Mouse (Mus musculus) adrenal gland, adult (tissue): ENCODE data around the gene P4ha2.
"Not testable (repeated sequence)": the region's sequence is repeated elsewhere in the genome, so short reads cannot be mapped to it uniquely, and the experiment has no call there.

Source experiments
- DNase-seq, 2 experiments: peaks; one replicate each; pipeline ENCODE4 v3.0.0; 2022 to 2023; ENCODE audit warnings: low spot score in 1 of 2; ENCODE audit not compliant: inconsistent age in 2 of 2

The P4ha2 gene

DNA sequence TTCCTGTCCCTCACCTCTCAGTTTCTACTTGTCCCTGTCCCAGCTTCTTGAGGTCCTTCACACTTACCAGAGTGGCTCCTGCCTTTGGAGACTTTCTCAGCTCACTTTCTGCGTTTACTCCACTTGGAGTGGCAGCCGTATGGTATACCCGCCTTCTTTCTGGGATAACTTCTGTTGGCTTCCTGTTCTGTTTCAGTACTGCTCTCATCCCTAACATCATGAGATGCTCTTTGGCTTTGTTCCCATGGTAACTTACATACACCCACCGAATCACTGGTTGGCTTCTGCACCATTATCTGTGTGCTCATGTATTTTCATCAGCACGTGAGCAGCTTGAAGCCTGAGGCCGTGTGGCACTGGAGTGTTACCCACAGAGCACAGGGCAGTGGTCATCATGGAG is 30.8 kb downstream of the P4ha2 start:
- DNase-seq, result no peak

DNA sequence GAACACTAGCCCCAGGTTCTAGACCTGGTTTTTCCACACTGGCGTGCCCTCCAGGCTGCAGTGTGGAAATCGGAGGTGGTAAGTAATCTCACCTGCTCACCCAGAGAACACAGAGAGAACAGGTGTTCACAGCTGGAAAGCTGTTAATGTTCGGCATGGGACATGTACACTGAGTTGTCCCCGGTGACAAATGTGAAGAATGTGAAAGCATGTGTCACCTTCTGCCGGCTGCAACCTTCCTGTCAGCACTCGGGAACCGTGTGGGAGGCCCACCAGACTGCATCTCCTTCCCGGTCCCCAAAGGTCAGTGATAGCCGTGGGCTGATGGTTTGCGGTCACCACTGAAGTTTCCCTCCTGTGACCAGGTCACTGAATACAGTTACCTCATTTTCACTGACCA is 32.4 kb downstream of the P4ha2 start:
- DNase-seq, result no peak

DNA sequence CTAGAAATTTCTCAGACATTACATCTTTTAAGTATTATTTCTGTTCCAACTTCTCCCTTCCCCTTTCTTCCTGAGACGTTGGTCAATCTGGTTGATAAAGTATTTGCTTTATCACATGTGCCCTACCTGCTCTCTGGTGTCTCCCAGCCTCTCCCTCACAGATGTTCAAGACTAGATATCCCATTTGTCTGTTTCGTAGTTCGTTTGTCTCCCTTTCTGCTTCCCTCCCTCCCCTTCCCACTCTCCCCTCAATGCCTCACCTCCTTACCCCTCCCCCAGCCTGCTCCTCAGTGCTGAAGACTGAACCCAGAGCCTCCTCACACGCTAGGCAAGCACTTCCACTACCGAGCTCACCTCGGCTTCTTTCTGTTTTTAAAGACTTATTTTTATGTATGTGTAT is 35.0 kb downstream of the P4ha2 start:
- DNase-seq, result no peak

DNA sequence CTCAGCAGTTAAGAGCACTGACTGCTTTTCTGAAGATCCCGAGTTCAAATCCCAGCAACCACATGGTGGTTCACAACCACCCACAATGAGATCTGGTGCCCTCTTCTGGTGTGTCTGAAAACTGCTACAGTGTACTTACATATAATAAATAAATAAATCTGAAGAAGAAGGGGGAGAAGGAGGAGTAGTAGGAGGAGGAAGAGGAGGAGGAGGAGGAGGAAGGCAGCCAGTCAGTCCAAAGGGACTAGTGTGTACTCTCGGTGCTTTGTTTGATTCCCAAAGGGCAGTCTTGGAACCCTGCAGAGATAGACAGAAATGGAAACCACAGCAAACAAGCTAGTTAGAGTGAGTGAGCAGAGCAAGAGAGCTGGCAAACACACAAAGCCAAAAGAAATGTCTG is 40.3 kb downstream of the P4ha2 start:
- DNase-seq, result not testable (repeated sequence)

DNA sequence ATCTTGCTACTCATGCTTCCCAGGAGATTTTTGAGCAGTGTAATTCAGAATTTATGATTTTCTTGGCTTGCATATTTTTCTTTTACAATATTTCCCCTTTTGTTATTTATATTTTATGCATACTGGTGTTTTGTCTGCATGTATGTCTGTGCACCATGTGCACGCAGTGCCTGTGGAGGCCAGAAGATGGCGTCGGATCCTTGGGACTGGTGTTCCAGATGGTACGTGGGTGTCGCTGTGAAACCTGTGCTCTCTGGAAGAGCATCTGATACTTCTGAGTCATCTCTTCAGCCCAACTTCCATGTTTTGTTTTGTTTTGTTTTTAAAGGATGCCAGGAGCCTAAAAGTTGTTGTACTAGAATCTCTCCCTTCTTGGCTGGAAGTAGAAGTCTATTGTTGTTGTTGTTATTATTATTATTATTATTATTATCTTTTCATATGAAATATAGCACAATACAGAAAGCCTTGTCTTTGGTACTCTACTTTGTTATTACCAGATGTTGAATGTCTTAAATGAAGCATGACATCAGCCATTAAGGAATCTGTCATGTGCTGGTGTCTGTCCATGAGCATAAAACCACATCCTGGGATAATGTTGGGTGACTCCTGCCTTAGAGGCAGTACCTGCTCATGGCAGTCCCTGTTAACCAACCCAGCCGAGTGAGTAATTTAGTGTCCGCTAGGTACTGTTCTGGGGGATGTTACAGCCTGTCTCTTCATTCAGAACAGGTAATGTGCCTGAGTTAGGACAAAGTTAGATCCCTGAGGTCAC is 41.5 kb downstream of the P4ha2 start:
- DNase-seq, result no peak

DNA sequence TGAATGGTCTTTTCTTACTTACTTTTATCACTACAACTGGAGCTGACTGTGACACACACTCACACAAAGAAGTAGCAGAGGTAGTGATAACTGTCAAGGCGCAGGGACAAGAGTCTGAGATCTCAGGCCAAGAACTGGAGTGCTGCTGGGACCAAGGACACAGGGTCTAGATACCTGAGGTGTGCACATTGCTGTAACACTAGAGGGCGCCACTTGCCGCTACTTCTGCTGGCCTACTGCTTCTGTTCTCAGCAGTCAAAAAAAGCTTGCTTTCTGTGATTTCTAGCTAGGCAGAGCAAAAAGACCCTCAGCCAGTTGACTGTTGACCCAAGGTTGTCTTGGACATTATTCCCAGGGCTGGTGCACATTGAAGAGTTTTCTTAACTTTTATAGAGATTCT is 45.0 kb downstream of the P4ha2 start:
- peak; percentile 75 to 88 for DNase-seq

DNA sequence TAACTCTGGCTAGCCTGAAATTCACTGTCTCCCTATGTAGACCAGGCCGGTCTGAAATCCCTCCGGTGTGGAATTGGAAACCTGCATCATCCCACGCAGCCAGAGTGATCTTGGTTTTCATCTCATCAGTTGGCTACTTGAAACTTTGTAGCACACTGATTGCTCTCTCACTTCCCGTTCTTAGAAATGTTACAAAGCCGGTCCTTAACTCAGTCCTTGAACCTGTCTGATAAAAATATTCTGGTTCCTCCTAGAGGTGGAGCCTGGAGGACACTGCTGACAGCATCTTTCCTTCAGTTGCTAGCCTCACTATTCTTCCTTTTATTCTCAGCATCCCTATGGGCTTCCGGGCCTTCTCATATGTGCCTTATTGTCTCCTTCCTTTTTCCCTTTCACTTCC is 46.1 kb downstream of the P4ha2 start:
- DNase-seq, result no peak

DNA sequence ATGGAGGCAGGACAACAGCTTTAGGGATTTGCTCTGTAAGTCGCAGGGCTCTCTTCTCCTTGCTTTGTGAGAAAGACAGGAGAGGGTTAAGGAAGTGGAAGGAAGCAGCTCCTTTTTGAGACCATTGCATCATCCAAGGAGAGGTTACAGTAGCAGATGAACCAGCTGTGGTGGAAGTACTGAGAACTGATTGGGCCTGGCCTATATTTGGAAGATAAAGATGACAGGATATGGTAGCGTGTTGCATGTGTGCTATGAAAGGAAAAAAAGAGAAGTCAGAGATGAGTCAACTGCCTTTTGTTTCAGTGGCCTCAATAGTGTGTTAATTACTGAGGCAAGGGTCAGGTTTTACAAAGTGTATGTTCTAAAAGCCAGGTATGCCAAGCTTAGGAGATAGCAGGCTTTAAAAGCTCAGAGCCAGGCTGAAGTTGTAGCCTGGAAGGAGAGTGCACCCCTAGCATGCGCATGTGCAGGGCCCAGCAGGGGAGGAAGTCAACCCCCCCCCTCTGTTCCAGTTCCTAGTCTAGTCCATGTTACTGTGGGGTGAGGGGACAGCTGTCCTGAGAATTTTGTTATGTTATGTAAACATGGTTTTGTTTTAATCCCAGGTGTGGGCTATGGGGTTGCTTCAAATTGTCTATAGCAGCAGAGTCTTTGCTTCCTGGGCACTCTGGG is 50.0 kb downstream of the P4ha2 start:
- no peak for DNase-seq

DNA sequence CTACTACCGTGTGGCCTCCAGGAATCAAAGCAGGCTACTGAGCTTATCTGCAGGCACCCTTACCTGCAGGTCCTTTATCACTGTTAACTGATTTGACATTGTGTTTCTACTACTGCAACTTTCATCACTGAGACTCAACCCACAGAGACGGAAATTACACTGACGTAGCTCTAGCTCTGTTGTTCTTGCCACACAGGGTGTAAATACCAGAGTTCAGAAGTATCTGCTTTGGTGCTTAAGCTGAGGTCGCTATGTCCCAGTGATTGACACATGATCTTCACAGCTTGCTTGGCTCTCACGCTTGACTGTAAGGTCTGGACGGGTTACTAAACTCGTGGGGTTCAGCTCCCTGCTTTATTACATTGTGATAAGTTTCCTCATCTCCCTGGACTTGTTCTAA is 51.2 kb downstream of the P4ha2 start:
- no peak for DNase-seq

DNA sequence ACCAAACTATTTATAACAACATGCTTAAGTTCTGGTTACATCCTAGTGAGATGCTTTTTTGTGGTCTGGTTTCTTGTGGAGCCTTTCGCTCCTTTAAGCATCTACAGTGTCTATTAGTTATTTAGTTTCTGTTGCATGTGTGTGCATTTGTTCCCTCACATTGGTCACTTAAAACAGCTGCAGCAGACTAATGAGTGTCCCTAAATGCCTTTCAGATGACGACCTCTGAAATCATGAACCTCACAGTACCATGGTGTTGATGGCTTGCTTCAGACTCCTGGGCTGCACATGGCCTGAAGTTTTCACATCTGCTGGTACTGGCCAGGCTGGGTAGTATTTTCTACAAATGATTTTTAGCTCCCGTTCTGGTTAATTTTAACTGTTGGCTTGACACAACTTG is 53.1 kb downstream of the P4ha2 start:
- no peak for DNase-seq

DNA sequence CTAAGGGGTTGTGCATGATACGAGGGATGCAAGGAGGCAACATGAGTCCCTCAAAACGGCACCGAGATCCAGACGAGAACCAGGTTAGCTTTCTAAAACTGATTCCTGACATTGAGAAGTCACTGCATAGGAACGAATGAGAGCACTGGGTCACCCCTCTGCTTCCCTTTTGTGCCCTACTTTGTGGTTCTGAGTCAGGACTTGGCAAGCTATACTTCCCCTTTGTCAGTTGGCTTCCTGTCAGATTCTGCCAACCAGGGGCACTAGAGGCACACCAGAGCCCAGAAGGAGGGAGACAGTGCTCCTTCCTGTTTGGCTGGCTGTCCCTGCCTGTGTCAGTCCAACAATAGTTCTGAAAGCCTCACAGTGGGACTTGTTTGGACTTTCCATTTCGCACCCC is 56.0 kb downstream of the P4ha2 start:
- peak; percentile 69 to 85 for DNase-seq

DNA sequence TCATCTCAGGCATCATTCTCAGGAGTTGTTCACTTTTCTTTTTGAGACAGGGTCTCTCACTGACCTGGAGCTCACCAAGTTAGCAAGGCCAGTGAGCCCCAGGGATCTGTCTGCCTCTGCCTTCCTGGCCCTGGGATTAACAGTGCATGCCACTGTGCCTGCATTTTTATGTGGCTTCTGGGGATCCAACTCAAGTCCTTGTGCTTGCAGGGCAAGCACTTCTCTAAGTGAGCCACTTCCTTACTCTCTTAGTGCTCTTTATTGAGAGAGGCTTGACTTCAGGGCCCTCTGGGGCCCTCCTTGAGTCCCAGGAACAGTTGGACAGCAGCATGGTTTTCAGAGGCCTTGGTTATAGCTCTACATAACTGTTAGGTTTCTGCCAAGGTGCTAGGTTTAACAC is 56.6 kb downstream of the P4ha2 start:
- no peak for DNase-seq

DNA sequence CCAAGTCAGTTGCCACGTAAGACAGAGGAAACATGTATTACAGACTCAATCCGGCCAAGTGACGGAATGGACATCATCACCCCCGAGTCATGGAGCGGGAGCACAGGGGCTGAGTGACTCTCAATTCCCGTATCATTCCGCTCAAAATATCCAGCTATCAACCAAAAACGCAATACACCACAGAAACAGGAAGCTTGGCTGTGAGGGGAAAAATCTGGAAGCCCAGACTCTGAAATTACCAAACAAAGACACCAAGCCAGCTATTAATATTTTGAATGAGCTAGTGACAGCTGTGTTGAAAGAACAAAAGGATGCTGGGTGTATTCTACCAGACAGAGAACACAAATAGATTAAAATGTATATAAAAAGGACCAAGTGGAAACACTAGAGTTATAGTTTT is 57.7 kb downstream of the P4ha2 start:
- DNase-seq, result no peak

DNA sequence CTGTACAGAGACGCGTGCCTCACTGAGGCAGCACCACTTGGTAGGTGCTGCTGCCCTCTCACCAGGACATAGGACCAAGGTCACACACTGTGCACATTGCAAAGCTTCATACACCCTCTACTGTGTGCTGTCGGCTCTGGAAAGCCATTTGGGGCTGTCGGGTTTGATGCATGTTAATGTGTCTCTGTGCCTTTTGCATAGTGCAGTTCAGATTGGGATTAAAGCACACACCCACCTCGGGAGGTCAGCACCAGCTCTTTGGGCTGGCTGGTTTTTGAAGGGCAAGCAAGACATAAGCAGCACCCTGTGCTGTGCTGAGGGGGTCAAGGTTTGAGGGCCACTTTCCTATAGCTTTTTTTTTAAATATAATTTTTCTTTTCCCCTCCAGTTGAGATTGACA is 60.5 kb downstream of the P4ha2 start:
- DNase-seq, result no peak

DNA sequence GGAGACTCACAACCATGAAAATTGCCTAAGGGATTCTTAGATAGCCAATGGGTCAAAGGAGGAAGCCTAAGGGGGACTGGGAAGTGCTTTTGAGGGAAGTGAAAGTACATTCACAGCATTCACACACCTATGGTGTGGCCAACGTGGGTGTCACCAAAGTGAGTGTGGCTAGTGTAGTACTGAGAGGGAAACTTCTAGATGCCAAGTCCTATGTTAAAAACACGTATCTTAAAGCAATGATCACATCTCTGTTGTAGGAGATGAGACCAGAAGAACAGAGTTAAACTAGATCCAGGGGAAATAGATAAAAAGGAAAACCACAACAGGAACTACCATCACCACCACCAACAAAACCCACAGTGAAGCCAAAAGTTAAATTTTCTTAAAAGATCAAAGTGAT is 61.0 kb downstream of the P4ha2 start:
- DNase-seq, result no peak

DNA sequence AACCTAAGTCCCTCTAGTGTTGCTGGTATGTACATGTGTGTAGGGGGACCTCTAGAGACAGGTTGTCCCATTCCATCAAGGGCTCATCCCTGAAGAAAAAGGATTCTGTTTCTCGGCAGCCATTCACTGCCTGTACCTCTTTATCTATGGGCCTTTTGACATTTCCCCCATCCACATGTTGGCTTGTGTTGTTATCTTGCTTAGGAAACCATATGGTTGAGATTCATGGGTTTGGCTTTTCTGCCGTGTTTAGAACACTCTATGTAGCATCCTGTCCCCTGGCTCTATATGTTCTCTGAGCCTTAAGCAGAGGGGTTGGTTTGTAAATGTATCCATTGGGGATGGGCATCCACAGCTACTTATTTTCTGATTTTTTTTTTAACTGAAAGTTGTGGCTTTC is 61.6 kb downstream of the P4ha2 start:
- DNase-seq, result no peak

DNA sequence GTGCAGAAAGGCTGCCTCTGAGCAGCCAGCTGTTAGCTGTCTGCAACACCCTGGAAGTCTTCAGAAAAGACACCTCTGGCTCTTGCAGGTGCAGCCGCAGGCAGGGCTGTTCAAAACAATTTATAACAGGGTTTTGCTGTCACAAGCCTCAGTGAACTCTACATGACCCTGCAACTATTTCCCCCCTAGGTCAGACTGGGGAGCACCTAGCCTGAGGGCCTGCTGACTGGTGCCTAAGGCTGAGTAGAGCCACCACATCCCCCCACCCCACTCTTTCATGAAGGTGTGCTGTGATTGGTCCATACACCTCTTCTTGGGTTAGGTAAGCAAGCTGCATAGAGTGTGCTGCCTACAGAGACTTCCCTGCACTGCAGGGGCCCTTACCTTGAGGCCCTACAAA is 63.1 kb downstream of the P4ha2 start:
- no peak for DNase-seq

DNA sequence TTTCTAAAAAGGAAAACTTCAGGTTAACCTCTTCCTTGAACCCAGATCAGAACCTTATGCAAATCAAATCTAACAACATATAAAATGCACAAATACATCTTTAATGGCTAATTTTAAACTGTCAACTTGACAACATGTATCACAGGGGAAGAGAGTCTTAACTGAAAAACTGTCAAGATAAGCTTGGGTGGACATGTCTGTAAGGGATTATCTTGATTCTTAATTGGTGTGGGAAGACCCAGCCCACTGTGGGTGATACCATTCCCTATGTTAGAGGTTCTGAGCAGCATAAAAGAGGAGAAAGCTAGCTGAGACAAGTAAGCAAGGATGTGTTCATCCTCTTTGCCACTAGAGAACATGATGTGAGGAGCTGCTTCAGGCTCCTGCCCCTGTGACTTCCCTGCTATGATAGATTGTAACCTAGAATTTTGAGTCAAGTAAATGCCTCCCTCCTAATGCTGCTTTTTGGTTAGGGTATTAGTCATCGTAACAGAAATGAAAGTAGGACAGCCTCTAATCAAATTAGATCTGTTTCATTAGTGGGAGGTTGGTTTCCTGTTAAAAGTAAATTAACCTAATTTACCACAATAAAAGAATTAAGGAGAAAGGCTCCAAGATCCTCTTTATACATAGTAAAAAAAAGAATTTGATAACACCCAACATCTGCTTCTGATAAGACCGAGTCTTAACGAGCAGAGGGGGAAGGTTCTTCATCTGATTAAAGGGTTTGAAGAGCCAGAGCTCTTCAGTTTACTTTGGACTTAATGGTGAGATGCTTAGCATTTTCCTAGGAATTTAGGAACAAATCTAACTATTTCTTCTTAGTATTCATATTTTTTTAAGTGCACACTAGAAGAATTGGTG is 69.8 kb downstream of the P4ha2 start:
- DNase-seq, result no peak

DNA sequence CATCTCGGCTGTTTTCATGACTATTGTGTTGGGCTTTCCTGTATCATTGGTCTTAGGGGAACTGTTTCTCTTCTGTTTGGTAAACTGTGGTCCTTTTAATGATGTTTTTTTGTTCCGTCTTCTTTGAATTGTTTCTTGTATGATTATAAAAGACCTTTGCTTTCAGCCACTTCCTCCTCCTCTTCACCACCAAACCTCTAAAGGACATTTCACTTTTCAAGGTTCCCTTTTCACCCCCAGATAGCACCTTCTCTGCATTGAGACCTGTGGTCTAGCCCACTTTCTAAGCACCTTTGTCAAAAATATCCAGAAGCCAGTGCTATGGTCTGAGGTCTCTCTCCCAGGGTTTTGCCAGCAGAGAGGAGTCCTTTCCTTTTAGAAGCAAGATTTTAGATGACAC is 71.3 kb downstream of the P4ha2 start:
- DNase-seq, result no peak

DNA sequence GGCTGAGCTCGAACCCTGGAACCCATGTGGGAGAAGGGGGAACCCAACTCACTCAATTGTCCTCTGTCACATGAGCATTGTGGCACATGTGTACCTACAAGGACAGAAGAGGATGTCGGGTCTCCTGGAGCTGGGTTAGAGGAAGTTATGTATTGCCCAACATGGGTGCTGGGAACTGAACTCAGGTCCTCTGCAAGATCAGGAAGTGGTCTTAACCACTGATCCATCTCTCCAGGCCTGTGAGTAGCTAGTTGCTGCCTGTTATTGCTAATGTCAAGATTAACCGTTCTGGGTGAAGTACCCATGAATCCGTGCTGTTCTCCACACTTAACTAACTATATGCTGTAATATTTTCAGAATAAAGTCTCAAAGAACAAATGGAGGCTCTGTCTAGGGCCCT is 74.3 kb downstream of the P4ha2 start:
- no peak for DNase-seq

DNA sequence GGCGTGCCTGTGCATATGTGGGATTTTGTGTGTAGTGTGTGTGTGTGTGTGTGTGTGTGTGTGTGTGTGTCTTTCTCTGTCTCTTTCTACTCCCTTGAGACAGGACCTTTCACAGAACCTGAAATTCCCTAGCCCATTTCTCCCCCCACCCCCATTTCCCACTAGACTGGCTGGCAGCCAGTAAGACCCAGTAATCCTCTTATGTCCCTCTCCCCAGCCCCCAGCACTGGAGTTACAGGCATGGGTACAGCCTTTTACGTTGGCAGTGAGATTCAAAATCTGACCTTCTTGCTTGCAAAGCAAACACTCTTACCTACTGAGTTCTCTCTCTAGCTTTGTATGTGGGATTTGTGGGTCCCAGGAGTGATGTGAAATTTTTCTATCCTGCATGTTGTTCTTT is 75.0 kb downstream of the P4ha2 start:
- DNase-seq, result no peak
